Mouse (Mus musculus) embryo, embryonic 9.5 days (tissue): ENCODE data around the gene Agbl4.

Experiments
- DNase-seq: peaks from one replicate; pipeline ENCODE4 v3.0.0-alpha.2; 2017; ENCODE audit errors: extremely low spot score

The Agbl4 gene

GRCm38 (mm10) chr4:111444616-111445160 is 1047.2 kb downstream of the Agbl4 start:
- DNase-seq, result no peak

GRCm38 (mm10) chr4:111447918-111448317 is 1050.5 kb downstream of the Agbl4 start:
- DNase-seq, result no peak

GRCm38 (mm10) chr4:111448586-111448985 is 1051.1 kb downstream of the Agbl4 start:
- DNase-seq, result no peak

- DNase-seq, result no peak
Measured at GRCm38 (mm10) chr4:111449442-111450199, 1052.2 kb downstream of the Agbl4 start.

- DNase-seq, result no peak
Measured at GRCm38 (mm10) chr4:111451283-111451918, 1053.9 kb downstream of the Agbl4 start.

- no peak for DNase-seq
Measured at GRCm38 (mm10) chr4:111452192-111452591, 1054.7 kb downstream of the Agbl4 start.

- DNase-seq, result no peak
Measured at GRCm38 (mm10) chr4:111453275-111453674, 1055.8 kb downstream of the Agbl4 start.

GRCm38 (mm10) chr4:111455621-111456020 is 1058.2 kb downstream of the Agbl4 start:
- DNase-seq, result no peak

GRCm38 (mm10) chr4:111457568-111457967 is 1060.1 kb downstream of the Agbl4 start:
- no peak for DNase-seq

- DNase-seq, result no peak
Measured at GRCm38 (mm10) chr4:111467293-111467773, 1069.9 kb downstream of the Agbl4 start.

- no peak for DNase-seq
Measured at GRCm38 (mm10) chr4:111467796-111468195, 1070.3 kb downstream of the Agbl4 start.

GRCm38 (mm10) chr4:111469847-111470246 is 1072.4 kb downstream of the Agbl4 start:
- no peak for DNase-seq

- no peak for DNase-seq
Measured at GRCm38 (mm10) chr4:111471726-111472125, 1074.3 kb downstream of the Agbl4 start.

GRCm38 (mm10) chr4:111472511-111472910 is 1075.0 kb downstream of the Agbl4 start:
- no peak for DNase-seq

GRCm38 (mm10) chr4:111473014-111473413 is 1075.6 kb downstream of the Agbl4 start:
- DNase-seq, result no peak

GRCm38 (mm10) chr4:111475374-111475971 is 1078.0 kb downstream of the Agbl4 start:
- no peak for DNase-seq

- DNase-seq, result no peak
Measured at GRCm38 (mm10) chr4:111477507-111477906, 1080.0 kb downstream of the Agbl4 start.

- no peak for DNase-seq
Measured at GRCm38 (mm10) chr4:111483499-111483898, 1086.0 kb downstream of the Agbl4 start.

GRCm38 (mm10) chr4:111485189-111485588 is 1087.7 kb downstream of the Agbl4 start:
- DNase-seq, result no peak

- DNase-seq, result no peak
Measured at GRCm38 (mm10) chr4:111486187-111486586, 1088.7 kb downstream of the Agbl4 start.

GRCm38 (mm10) chr4:111487233-111487843 is 1089.9 kb downstream of the Agbl4 start:
- no peak for DNase-seq
